Comparison of ENCODE assay signal across 9 mouse cellular contexts in genomic region chr3:68761626-68762331, GRCm38 (mm10).
DNase-seq lines count a peak whose midpoint lies in the region; ATAC-seq lines count a peak whose summit lies in the region.
"Had no signal": no experiment of that assay in that cellular context is flagged by ENCODE, and none has a peak within 500 bp of the region (broad histone marks: within the 10 kb centered on the region; RNA-seq: fewer than 3 reads in every experiment).

No protein-coding gene starts in this region.

- H3K4me1 ChIP-seq in forebrain, embryonic 10.5 days: peaks cover 17% of the 10 kb centered on the region
- no peaks in the 10 kb centered on the region for H3K4me1 ChIP-seq in forebrain, embryonic 14.5 days (ENCODE audit: control insufficient read depth, insufficient read depth, low read length)
- peaks cover 15% of the 10 kb centered on the region for H3K4me1 ChIP-seq in limb, embryonic 10.5 days

- H3K27me3 ChIP-seq in forebrain, embryonic 10.5 days (ENCODE audit: poor library complexity, severe bottlenecking): no peaks in the 10 kb centered on the region
- no peaks in the 10 kb centered on the region for H3K27me3 ChIP-seq in forebrain, embryonic 14.5 days (replicated peaks; ENCODE audit: control insufficient read depth, insufficient read depth, low read length)
- H3K27me3 ChIP-seq in limb, embryonic 10.5 days (ENCODE audit: low read depth, poor library complexity, severe bottlenecking): no peaks in the 10 kb centered on the region

- ATAC-seq in forebrain, embryonic 14.5 days: no peak
- no peak for ATAC-seq in erythroid progenitor cell, adult 5-6 weeks (replicated peaks; ENCODE audit: low FRiP score, poor library complexity, severe bottlenecking)

- no peaks in the 10 kb centered on the region for H3K36me3 ChIP-seq in forebrain, embryonic 10.5 days (replicated peaks)
- no peaks in the 10 kb centered on the region for H3K36me3 ChIP-seq in forebrain, embryonic 14.5 days (ENCODE audit: control insufficient read depth, insufficient read depth, low read length)
- no peaks in the 10 kb centered on the region for H3K36me3 ChIP-seq in limb, embryonic 10.5 days

- peak; percentile 23 for DNase-seq in forebrain, embryonic 10.5 days (ENCODE audit: extremely low spot score, low spot score)
- DNase-seq in forebrain, embryonic 14.5 days (ENCODE audit: low spot score): no peak
- peak; percentile 54 for DNase-seq in A20 (ENCODE audit: low read depth, low spot score)
- DNase-seq in heart, adult 9 months (ENCODE audit: low spot score in 2 of 2): peak; percentile 48 to 85
- peak; percentile 40 for DNase-seq in limb, embryonic 10.5 days (ENCODE audit: low spot score)
- no peak for DNase-seq in spleen, postnatal 14 days (ENCODE audit: low spot score in 2 of 2)
- no peak for DNase-seq in right cerebral cortex, postnatal 36 days (ENCODE audit: low spot score in 2 of 2)
- DNase-seq: cerebellum, adult 18-20 months had no signal

- H3K4me3 ChIP-seq in forebrain, embryonic 10.5 days: no peak overlapping the region
- H3K4me3 ChIP-seq in forebrain, embryonic 14.5 days (ENCODE audit: low read depth, low read length): no peak overlapping the region
- H3K4me3 ChIP-seq in limb, embryonic 10.5 days: no peak overlapping the region

- H3K4me2 ChIP-seq in forebrain, embryonic 14.5 days (ENCODE audit: low read length): no peak overlapping the region

- H3K9me3 ChIP-seq in forebrain, embryonic 10.5 days: no peaks in the 10 kb centered on the region
- H3K9me3 ChIP-seq in forebrain, embryonic 14.5 days (replicated peaks; ENCODE audit: control insufficient read depth, low read length): no peaks in the 10 kb centered on the region
- no peaks in the 10 kb centered on the region for H3K9me3 ChIP-seq in limb, embryonic 10.5 days (replicated peaks)

- no peak overlapping the region for H3K9ac ChIP-seq in forebrain, embryonic 14.5 days (ENCODE audit: low read length)

- peak overlapping the region; percentile 56 for H3K27ac ChIP-seq in forebrain, embryonic 10.5 days
- no peak overlapping the region for H3K27ac ChIP-seq in forebrain, embryonic 14.5 days (ENCODE audit: low read depth, low read length)
- H3K27ac ChIP-seq in limb, embryonic 10.5 days: peak overlapping the region; percentile 56

- 43% methylated on average over 11 of the region's 11 CpGs for WGBS in forebrain, embryonic 10.5 days
- WGBS in forebrain, embryonic 14.5 days: 60% methylated on average over 11 of the region's 11 CpGs
- 16% methylated on average over 11 of the region's 11 CpGs for WGBS in limb, embryonic 10.5 days

Comparison
In these comparisons a context has a peak if more than half of its experiments do, and no peak if none do; other contexts are left out.
1. DNase-seq: peak in forebrain, embryonic 10.5 days (single experiment), A20 (single experiment), heart, adult 9 months (2 of 2) and limb, embryonic 10.5 days (single experiment); none in forebrain, embryonic 14.5 days (single experiment), spleen, postnatal 14 days (0 of 2) and right cerebral cortex, postnatal 36 days (0 of 2).